Mouse (Mus musculus): ENCODE results near the gene Nxt2.
A peak's percentile ranks its signal among the peaks of the same experiment; 100 is the strongest.
"Not testable (repeated sequence)": the region's sequence is repeated elsewhere in the genome, so short reads cannot be mapped to it uniquely, and the experiment has no call there.

Gene Nxt2

GRCm38 (mm10) chrX:142226542-142226941 lies at the start of gene Nxt2:
Gene Nxt2, plus strand, starts transcription at chrX:142226770.
- no peak for DNase-seq (ENCODE audit: low spot score)

GRCm38 (mm10) chrX:142176981-142177380 lies 49.6 kb upstream of the Nxt2 start:
- no peak for DNase-seq (ENCODE audit: low spot score)

- no peak for DNase-seq (ENCODE audit: low spot score)
These were observed 44.5 kb upstream of the Nxt2 start for GRCm38 (mm10) chrX:142182026-142182425.

DNA sequence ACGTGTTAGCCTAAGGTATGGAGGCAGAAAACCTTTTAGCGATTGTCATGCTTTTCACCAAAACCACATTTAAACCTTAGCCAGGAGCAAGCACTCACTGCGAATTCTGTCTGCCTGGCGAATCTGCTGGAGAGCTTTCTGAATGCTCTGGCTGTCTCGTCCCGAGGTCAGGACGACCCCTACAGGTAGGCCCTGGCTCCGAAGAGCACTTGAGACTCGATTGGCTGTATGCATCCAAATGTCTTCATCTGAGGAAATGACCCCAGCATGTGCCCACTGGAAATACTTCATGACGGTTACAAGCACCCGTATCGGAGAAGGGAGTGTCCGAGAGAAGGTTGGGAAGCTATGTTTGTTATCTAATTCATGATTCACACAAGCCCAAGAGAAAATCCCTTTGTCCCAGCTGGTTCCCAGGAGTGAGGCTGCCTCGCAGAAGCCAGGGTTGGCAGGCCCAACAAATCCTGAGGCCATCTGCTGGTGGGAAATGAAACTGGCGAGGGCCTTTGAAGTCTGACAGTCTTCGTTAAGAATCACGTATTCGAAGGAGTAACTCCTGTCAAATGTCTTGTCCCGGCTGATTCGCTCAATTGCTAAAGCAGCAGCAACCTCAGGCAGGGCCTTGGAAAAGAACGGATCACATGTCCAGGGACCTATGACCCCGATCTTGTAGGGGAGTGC lies 37.4 kb upstream of the Nxt2 start:
- DNase-seq (ENCODE audit: low spot score): no peak

DNA sequence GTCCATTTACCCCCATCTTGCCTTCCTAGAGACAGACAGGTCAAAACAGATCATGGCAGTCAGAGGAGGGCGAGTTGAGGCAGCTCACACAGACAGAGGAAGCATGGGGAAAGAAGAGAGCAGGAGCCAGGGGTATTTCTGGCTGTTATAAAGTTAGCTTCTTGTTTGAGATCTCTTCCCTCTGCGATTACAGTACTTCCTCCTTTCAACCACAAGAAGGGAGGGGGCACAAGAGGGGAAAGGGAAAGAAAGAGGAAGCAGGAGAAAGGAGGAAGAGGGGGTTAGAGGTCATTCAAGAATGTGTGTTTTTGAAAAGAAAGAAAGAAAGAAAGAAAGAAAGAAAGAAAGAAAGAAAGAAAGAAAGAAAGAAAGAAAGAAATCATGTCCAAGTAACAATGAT lies 36.2 kb upstream of the Nxt2 start:
- DNase-seq (ENCODE audit: low spot score): no peak

DNA sequence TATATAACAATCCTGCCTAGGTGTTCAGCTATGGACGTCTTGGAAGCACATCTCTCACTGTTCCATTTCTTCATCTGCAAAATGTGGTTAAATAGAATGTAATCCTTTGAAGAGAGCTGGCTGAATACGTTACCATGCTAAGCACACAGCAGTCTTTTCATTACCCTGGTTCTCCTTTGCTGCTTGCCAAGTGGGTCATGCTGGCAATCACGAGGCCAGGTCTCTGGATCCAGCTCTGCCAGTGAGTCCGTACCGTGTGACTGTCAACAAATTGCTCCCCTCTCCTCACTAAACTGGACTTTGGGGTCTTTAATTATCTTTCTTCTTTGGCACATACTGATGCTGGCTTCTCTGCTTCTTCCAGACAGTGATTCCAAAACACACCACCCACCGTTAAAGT lies 32.1 kb upstream of the Nxt2 start:
- DNase-seq (ENCODE audit: low spot score): no peak

- no peak for DNase-seq (ENCODE audit: low spot score)
These were observed 31.0 kb upstream of the Nxt2 start for GRCm38 (mm10) chrX:142195551-142195950.

- no peak for DNase-seq (ENCODE audit: low spot score)
These were observed 29.7 kb upstream of the Nxt2 start, which contains the start of gene Gucy2f for GRCm38 (mm10) chrX:142196831-142197230. Gene Gucy2f, minus strand, starts transcription at chrX:142196931.

GRCm38 (mm10) chrX:142200295-142200694 lies 26.3 kb upstream of the Nxt2 start:
- no peak for DNase-seq (ENCODE audit: low spot score)

DNA sequence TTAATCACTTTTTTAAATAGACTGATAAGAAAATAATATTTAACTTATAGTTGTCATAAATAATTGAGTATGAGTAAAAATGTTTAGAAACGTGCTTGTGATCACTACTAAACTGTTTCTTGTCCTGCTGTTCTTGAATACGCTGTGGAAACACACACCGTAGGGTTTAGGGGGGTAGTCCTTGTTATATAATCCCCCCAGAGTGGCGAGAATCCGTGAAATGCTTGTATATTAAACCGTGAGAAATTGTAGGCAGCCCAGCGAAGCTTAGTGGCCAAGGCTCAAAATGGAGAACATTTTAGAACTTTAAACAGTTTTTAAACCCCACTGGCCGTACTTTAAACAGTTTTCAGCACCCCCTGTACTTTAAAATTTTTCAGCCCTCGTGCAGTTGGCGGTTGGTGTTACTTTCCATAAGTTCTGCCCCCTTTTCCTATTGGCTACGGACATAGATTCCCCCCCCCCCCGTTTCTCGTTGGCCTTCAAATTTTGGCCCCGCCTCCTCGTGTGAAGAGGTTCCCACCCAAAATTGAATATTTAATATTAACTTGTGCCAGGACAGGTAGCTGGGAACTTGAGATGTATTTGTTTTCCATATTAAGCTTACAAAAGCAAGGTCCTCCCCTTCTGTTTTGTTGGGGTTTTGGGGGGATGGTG lies 956 bp downstream of the Nxt2 start:
- no peak for DNase-seq (ENCODE audit: low spot score)

DNA sequence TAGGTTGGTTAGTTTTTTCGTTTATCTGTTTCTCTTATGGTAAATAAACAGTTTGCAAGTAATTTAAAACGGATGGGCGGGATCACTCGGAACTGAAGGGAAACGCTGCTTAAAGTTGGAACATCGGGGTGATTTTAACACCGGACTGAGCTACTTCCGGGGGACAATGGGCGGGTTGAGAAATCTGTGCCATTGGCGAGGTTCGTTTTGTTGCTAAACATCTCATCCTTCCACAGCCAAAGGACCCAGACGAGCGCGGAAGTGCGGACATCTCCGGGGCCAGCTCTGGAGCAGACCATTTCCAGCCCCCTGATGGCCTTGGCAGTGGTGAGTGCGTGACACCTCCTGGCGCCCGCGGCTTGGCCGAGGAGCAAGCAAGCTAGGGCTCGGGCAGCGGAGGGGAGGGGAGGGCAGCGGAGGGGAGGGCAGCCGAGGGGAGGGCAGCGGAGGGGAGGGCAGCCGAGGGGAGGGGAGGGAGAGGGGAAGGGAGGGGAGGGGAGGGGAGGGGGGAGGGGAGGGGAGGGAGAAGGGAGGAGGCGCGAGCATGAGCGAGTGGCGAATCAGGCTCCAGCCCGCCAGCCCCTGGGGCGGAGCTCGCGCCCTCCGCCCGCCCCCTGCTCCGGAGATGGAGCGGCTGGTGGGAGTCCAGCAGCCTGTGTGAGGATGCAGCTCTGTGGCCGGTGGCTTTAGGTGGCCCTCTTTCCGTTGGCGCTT lies 1.6 kb downstream of the Nxt2 start:
- DNase-seq (ENCODE audit: low spot score): peak; percentile 47

DNA sequence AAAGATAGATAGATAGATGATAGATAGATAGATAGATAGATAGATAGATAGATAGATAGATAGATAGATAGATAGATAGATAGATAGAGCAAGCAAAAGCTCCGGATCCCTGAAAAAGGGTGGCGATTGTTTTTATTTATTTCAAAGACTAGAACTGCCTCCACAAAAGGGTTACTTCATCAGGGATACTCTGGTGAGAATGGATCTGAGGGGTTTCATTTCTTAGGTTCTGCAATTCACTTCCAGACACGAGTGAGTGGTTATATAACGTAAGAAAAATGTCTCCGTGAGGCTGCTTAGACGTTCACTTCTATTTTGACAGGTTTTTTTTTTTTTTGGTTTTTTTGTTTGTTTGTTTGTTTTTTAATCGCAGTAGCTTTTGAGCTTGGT lies 2.2 kb downstream of the Nxt2 start:
- no peak for DNase-seq (ENCODE audit: low spot score)

- not testable (repeated sequence) for DNase-seq (ENCODE audit: low spot score)
These were observed 9.6 kb downstream of the Nxt2 start for GRCm38 (mm10) chrX:142236146-142236545.

DNA sequence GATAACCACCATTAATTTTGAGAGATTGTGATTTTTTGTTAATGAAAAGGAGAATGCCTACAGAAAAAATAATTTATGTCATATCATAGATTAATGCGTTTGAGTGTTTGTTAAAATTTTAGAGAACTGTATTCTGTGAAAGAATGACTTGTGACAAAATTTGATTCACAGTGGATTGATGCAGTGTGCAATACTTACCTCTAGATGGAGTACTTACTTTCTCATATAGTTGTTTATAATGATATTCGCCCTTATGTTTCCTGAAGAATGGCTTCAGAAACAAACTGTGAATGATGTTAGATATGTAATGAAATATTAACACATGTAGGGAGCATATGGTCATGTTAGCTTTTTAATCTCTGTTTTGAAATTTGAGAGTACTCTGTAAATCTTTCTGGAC lies 10.5 kb downstream of the Nxt2 start:
- DNase-seq (ENCODE audit: low spot score): no peak

- no peak for DNase-seq (ENCODE audit: low spot score)
These were observed 19.2 kb downstream of the Nxt2 start for GRCm38 (mm10) chrX:142245682-142246327.

GRCm38 (mm10) chrX:142250008-142250736 lies 23.6 kb downstream of the Nxt2 start:
- no peak for DNase-seq (ENCODE audit: low spot score)

- DNase-seq (ENCODE audit: low spot score): no peak
These were observed 49.5 kb downstream of the Nxt2 start for GRCm38 (mm10) chrX:142276031-142276430.

GRCm38 (mm10) chrX:142276573-142276972 lies 50.0 kb downstream of the Nxt2 start:
- no peak for DNase-seq (ENCODE audit: low spot score)

GRCm38 (mm10) chrX:142285905-142286304 lies 59.3 kb downstream of the Nxt2 start:
- no peak for DNase-seq (ENCODE audit: low spot score)
